Mouse (Mus musculus): Measurements from ENCODE around the gene Chst3.

- TF ChIP-seq CTCF (IDR thresholded peaks at IDR 0.05; ENCODE audit: control insufficient read depth, insufficient read depth, insufficient read length) (no peak), MAX (IDR thresholded peaks at IDR 0.05) (no peak), CEBPB (IDR thresholded peaks at IDR 0.05; ENCODE audit: low read depth) (no peak), MYOD1 (IDR thresholded peaks at IDR 0.05; ENCODE audit: control insufficient read depth, insufficient read length, low read depth) (no peak), FOSL1 (IDR thresholded peaks at IDR 0.05; ENCODE audit: insufficient read depth, low read length, poor library complexity, severe bottlenecking) (no peak)
Observed at GRCm38 (mm10) chr10:60218591-60219499, at the start of gene Chst3.

Data from C2C12 (cell line).